Mouse (Mus musculus) activated CD4-positive, CD25-positive, alpha-beta regulatory T cell, adult 4 months (primary cell): ENCODE measurements around the gene Emb. TPM values are rescaled to one million over a fixed set of nuclear protein-coding genes. Genes with fewer than 3 reads are reported as not detected.

Experiments used
- ATAC-seq: one replicate; pipeline ENCODE4 v1.8.0; 2017
- polyA plus RNA-seq, 2 experiments: library from polyadenylated mRNA; unstranded; fragments of 100-300 nt; shearing (Covaris generic); gene quantifications; one replicate each; pipeline ENCODE4 v1.2.1; 2017

Gene Emb
- polyA plus RNA-seq, 2 experiments from 2014 or later: 174 to 197 TPM

GRCm38 (mm10) chr13:117220501-117221321 is 12.4 kb downstream of the Emb start, which contains the start of gene Gm17509:
Gene Gm17509 (minus strand): TSS chr13:117221075.
- ATAC-seq: peak; percentile 50

GRCm38 (mm10) chr13:117223125-117223524 is 14.8 kb downstream of the Emb start:
- ATAC-seq: no peak

GRCm38 (mm10) chr13:117224901-117225300 is 16.6 kb downstream of the Emb start:
- ATAC-seq: no peak

GRCm38 (mm10) chr13:117225561-117225960 is 17.2 kb downstream of the Emb start:
- ATAC-seq: no peak

- ATAC-seq: no peak
Measured at GRCm38 (mm10) chr13:117230371-117231110, 22.2 kb downstream of the Emb start.

- no peak for ATAC-seq
Measured at GRCm38 (mm10) chr13:117233808-117234207, 25.5 kb downstream of the Emb start.

GRCm38 (mm10) chr13:117234486-117234885 is 26.1 kb downstream of the Emb start:
- no peak for ATAC-seq

GRCm38 (mm10) chr13:117235530-117236212 is 27.3 kb downstream of the Emb start:
- ATAC-seq: no peak

- ATAC-seq: no peak
Measured at GRCm38 (mm10) chr13:117237111-117237510, 28.8 kb downstream of the Emb start.

- peak; percentile 83 for ATAC-seq
Measured at GRCm38 (mm10) chr13:117242063-117242462, 33.7 kb downstream of the Emb start.

- peak; percentile 53 for ATAC-seq
Measured at GRCm38 (mm10) chr13:117242621-117243020, 34.3 kb downstream of the Emb start.

- ATAC-seq: peak; percentile 91
Measured at GRCm38 (mm10) chr13:117260704-117261103, 52.4 kb downstream of the Emb start.

GRCm38 (mm10) chr13:117266156-117266555 is 57.8 kb downstream of the Emb start:
- no peak for ATAC-seq

GRCm38 (mm10) chr13:117267963-117268362 is 59.6 kb downstream of the Emb start:
- ATAC-seq: no peak

GRCm38 (mm10) chr13:117284036-117284435 is 75.7 kb downstream of the Emb start:
- ATAC-seq: peak; percentile 95

- no peak for ATAC-seq
Measured at GRCm38 (mm10) chr13:117286939-117287338, 78.6 kb downstream of the Emb start.

GRCm38 (mm10) chr13:117287400-117287799 is 79.1 kb downstream of the Emb start:
- no peak for ATAC-seq

- peak; percentile 51 for ATAC-seq
Measured at GRCm38 (mm10) chr13:117289494-117290270, 81.3 kb downstream of the Emb start.

- peak; percentile 90 for ATAC-seq
Measured at GRCm38 (mm10) chr13:117311446-117312225, 103.3 kb downstream of the Emb start.
